Mouse (Mus musculus) liver, embryonic 14.5 days (tissue): Measurements from ENCODE around the gene Ncf1. TPM values are rescaled to one million over a fixed set of nuclear protein-coding genes. Genes with fewer than 3 reads are reported as not detected.

Experiments used
- ATAC-seq: fragments of 200-750 bp; cut with Nextera tagmentation; 2 replicates; pipeline ENCODE4 v1.8.0; 2017; ENCODE audit warnings: moderate number of reproducible peaks, mild to moderate bottlenecking, moderate library complexity; ENCODE audit not compliant: insufficient read depth
- DNase-seq, 3 experiments: peaks; one replicate each; pipeline ENCODE4 v3.0.0-alpha.2; 2012 to 2013; ENCODE audit warnings: low read depth in 3 of 3, low spot score in 3 of 3
- H3K27ac ChIP-seq: fragments of 300-500 bp; sonication (generic); 2 replicates; pipeline ENCODE4 v1.5.1; 2014; ENCODE audit warnings: moderate library complexity, mild to moderate bottlenecking, control low read depth, inconsistent platforms
- H3K27me3 ChIP-seq: fragments of 300-500 bp; sonication (generic); 2 replicates; pipeline ENCODE4 v1.6.1; 2014; ENCODE audit warnings: mild to moderate bottlenecking, low read length, moderate library complexity; ENCODE audit not compliant: control insufficient read depth, insufficient read depth
- H3K36me3 ChIP-seq: fragments of 300-500 bp; sonication (generic); replicated peaks from 2 replicates; pipeline ENCODE4 v1.6.1; 2014; ENCODE audit warnings: low read depth; ENCODE audit not compliant: control insufficient read depth, insufficient read depth
- H3K4me1 ChIP-seq, 2 experiments: fragments of 200-500 bp in 1 of 2; fragments of 300-500 bp in 1 of 2; sonication (generic) in 1 of 2; replicated peaks; 2 replicates each; pipeline ENCODE4 v1.6.1; 2012 to 2014; ENCODE audit warnings: antibody characterized with exemption in 1 of 2, inconsistent platforms in 1 of 2, low read length in 1 of 2; ENCODE audit not compliant: control insufficient read depth in 2 of 2, insufficient read depth in 2 of 2
- H3K4me2 ChIP-seq: fragments of 300-500 bp; sonication (generic); 2 replicates; pipeline ENCODE4 v1.6.1; 2014; ENCODE audit warnings: low read depth, mild to moderate bottlenecking, control low read depth, moderate library complexity
- H3K4me3 ChIP-seq, 2 experiments: fragments of 200-500 bp in 1 of 2; fragments of 300-500 bp in 1 of 2; sonication (generic) in 1 of 2; 2 replicates each; pipeline ENCODE4 v1.5.1; 2012 to 2014; ENCODE audit warnings: low read depth in 2 of 2, low read length in 2 of 2, mild to moderate bottlenecking in 2 of 2, control low read depth in 1 of 2, inconsistent platforms in 1 of 2, moderate library complexity in 1 of 2; ENCODE audit not compliant: insufficient read depth in 1 of 2
- H3K9ac ChIP-seq: fragments of 300-500 bp; sonication (generic); replicated peaks from 2 replicates; pipeline ENCODE4 v1.6.1; 2014; ENCODE audit warnings: mild to moderate bottlenecking, control low read depth, moderate library complexity
- H3K9me3 ChIP-seq: fragments of 300-500 bp; sonication (generic); 2 replicates; pipeline ENCODE4 v1.6.1; 2016; ENCODE audit warnings: low read length, mixed read lengths; ENCODE audit not compliant: control insufficient read depth
- CTCF ChIP-seq: IDR thresholded peaks from 2 replicates; pipeline ENCODE4 v1.5.1; 2016; ENCODE audit warnings: antibody characterized with exemption, low read depth, control low read depth
- EP300 ChIP-seq: IDR thresholded peaks from 2 replicates; pipeline ENCODE4 v1.6.1; 2016; ENCODE audit warnings: antibody characterized with exemption, low read depth
- WGBS: fragments of 180-500 bp; shearing (Covaris S2); extraction: QIAGEN DNeasy Blood & Tissue Kit; methylation state at CpG from one replicate; pipeline ENCODE4 v1.1.7; 2014; ENCODE audit not compliant: insufficient replicate concordance; 5-methylcytosine and 5-hydroxymethylcytosine counted together
- polyA plus RNA-seq, 2 experiments: library from polyadenylated mRNA; depleted of rRNA in 1 of 2; stranded (reverse) in 1 of 2; unstranded in 1 of 2; fragments of >200 nt; fragmentation: Nextera tagmentation in 1 of 2; extraction: Ambion mirVana in 1 of 2; gene quantifications; 2 replicates each; pipeline versions ENCODE4 v1.2.1 to v1.2.3; 2012 to 2014

Gene Ncf1
- polyA plus RNA-seq, 2 experiments: 9.8 to 11.1 TPM

DNA sequence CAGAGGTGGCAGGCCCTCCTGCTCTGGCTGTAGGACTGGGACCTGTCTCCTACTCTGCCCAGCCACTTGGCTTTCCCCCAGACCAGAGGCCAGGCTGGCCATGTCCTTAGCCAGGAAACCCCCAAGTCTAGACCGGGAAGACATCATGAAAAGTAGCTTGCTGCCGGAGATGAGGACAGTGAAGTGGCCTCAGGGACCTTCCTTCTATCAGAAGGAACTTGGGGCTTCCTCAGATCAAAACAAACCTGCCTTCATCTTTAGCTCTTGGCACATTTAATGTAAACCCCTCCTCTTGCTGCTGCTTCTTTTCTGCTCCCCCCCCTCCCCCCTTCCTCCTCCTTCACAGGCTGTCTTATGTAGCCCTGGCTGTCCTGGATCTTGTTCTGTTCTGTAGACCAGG lies 4.8 kb upstream of the Ncf1 start:
- TF ChIP-seq CTCF: no peak
- no peak for TF ChIP-seq EP300
- 30% methylated on average over 2 of the region's 2 CpGs for WGBS
- DNase-seq: no peak

DNA sequence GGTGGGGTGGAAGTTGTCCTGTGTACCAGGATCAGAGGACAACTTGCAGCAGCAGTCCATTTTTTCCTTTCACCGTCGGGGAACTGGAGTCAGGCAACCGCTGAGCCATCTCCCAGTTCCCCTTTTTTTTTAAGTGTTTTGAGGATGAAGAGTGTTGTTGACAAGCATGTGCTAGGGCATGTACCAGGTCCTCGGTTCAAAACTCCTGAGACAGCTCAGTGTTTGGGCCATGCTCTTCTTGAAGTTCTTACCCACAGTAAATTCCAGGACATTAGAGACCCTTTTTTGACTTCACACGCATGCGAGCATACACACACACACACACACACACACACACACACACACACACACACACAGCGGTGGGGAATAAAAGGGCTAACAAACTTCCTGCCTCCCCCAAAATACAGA lies 3.8 kb upstream of the Ncf1 start:
- Histone ChIP-seq H3K4me1 (peaks cover 0 to 19% of the 10 kb centered on the region in 2 experiments; a peak in 2 of 4 replicates), H3K9me3 (no peaks in the 10 kb centered on the region), H3K9ac (no peak overlapping the region), H3K27me3 (no peaks in the 10 kb centered on the region), H3K4me2 (no peak overlapping the region), H3K36me3 (peaks cover 8% of the 10 kb centered on the region), H3K4me3 (no peak overlapping the region), H3K27ac (no peak overlapping the region)
- no peak for DNase-seq
- ATAC-seq: no peak
- WGBS: 21% methylated on average over 7 of the region's 7 CpGs
- TF ChIP-seq EP300 (no peak), CTCF (no peak)

More for the DNA sequence above, 4.8 kb upstream of the Ncf1 start:
- Histone ChIP-seq H3K4me1 (peaks cover 0 to 19% of the 10 kb centered on the region in 2 experiments; a peak in 2 of 4 replicates), H3K27me3 (no peaks in the 10 kb centered on the region), H3K9ac (no peak overlapping the region), H3K4me3 (no peak overlapping the region), H3K27ac (no peak overlapping the region), H3K4me2 (no peak overlapping the region), H3K9me3 (no peaks in the 10 kb centered on the region), H3K36me3 (peaks cover 16% of the 10 kb centered on the region)
- no peak for ATAC-seq

DNA sequence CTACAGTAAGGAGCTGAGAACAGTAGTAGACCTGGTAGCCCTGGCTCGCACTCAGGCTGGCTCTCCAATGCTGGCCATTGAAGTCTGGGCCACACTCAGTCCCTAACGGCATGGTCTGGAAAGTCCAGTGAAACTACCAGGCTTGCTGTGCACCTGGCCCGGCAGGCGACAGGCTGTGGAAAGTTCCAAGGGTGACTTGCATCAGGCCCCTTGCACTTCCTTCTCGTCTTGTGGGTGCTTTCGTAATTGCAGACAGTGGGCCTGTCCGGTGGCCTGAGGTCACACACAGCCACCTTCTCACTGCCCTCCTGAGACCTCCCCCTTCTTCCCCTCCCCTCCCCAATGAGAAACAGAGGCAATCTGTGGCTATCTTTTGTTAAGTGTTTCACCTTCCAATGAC lies 3.1 kb upstream of the Ncf1 start:
- 11% methylated on average over 7 of the region's 7 CpGs for WGBS
- H3K36me3 ChIP-seq: peaks cover 3% of the 10 kb centered on the region; the same call in 1 of the 2 replicates
- no peak overlapping the region for H3K27ac ChIP-seq
- no peak for DNase-seq
- no peaks in the 10 kb centered on the region for H3K9me3 ChIP-seq
- peak; percentile 16; the same call in 1 of the 2 replicates for ATAC-seq
- H3K4me2 ChIP-seq: peak overlapping the region; percentile 31
- no peak overlapping the region for H3K4me3 ChIP-seq
- peaks cover 0 to 19% of the 10 kb centered on the region in 2 experiments; a peak in 2 of 4 replicates for H3K4me1 ChIP-seq
- no peaks in the 10 kb centered on the region for H3K27me3 ChIP-seq
- TF ChIP-seq EP300 (no peak), CTCF (no peak)
- H3K9ac ChIP-seq: no peak overlapping the region

DNA sequence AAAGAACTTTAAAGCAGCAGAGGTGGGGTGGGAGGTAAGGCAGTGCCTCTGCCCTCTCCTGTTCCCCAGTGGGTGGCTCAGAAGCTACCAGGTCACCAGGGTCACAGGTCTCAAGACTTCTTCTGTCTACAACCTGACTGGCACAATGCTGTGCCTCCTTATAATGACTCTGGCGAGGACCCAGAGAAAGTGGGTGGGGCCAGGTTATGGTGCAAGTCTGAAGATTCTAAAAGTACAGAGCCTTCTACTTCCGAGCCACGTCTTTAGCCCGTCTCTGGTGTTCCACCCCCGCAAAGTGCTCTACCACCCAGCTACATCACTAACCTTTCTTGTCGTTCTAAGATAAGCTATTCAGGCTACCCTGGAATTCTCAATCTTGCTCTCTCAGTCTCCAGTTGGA lies 2.7 kb upstream of the Ncf1 start:
- H3K4me1 ChIP-seq: peaks cover 0 to 19% of the 10 kb centered on the region in 2 experiments; a peak in 2 of 4 replicates
- no peaks in the 10 kb centered on the region for H3K9me3 ChIP-seq
- 11% methylated on average over 6 of the region's 6 CpGs for WGBS
- peaks cover 3% of the 10 kb centered on the region; the same call in 1 of the 2 replicates for H3K36me3 ChIP-seq
- no peak overlapping the region for H3K9ac ChIP-seq
- no peak overlapping the region for H3K27ac ChIP-seq
- ATAC-seq (peak; percentile 34), DNase-seq (peak in 1 of 3 experiments; percentile 45)
- peak overlapping the region; percentile 31 for H3K4me2 ChIP-seq
- no peak for TF ChIP-seq CTCF
- no peak for TF ChIP-seq EP300
- H3K4me3 ChIP-seq: no peak overlapping the region
- H3K27me3 ChIP-seq: no peaks in the 10 kb centered on the region

DNA sequence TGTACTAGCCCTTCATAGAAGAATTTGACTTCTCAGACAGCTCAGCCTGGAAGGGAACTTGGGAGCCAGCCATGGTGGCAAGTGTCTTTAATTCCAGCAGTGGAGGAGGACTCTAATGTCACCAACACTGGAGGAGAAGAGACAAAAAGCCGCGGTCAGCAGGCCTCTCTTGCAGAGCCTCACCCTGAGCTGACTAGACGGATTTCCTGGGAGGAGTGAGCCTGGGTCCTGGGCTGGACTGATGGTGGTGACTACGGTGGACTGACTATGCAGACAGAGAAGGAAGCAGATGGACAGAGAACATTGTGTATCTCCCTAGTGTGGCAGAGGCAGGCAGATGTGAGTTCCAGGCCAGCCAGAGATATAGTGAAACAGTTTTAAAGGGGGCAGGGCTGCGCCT lies 2.0 kb upstream of the Ncf1 start:
- no peak overlapping the region for H3K4me2 ChIP-seq
- no peak overlapping the region for H3K9ac ChIP-seq
- 23% methylated on average over 5 of the region's 5 CpGs for WGBS
- no peak overlapping the region for H3K27ac ChIP-seq
- no peaks in the 10 kb centered on the region for H3K27me3 ChIP-seq
- no peak for TF ChIP-seq EP300
- TF ChIP-seq CTCF: no peak
- peaks cover 3% of the 10 kb centered on the region; the same call in 1 of the 2 replicates for H3K36me3 ChIP-seq
- H3K9me3 ChIP-seq: no peaks in the 10 kb centered on the region
- no peak overlapping the region for H3K4me3 ChIP-seq
- ATAC-seq (no peak), DNase-seq (no peak)
- H3K4me1 ChIP-seq: peaks cover 0 to 15% of the 10 kb centered on the region in 2 experiments; a peak in 2 of 4 replicates
